Mouse (Mus musculus): ENCODE data around the gene Vps52. TPM values are rescaled to one million over a fixed set of nuclear protein-coding genes. Genes with fewer than 3 reads are reported as not detected.

Vps52 gene
- polyA plus RNA-seq, 1 experiment, result 58.0 TPM

- DNase-seq (ENCODE audit: low read depth in 1 of 2, low spot score in 2 of 2), result peak; percentile 79 to 87
Observed at GRCm38 (mm10) chr17:33920282-33921097, 35.1 kb upstream of the Vps52 start.

GRCm38 (mm10) chr17:33921361-33921760 lies 34.3 kb upstream of the Vps52 start:
- Histone ChIP-seq H3K27ac (ENCODE audit: insufficient read depth, low read length) (no peak overlapping the region), H3K36me3 (ENCODE audit: control insufficient read depth, insufficient read depth, low read length) (peaks cover 27% of the 10 kb centered on the region), H3K4me3 (ENCODE audit: extremely low read depth, insufficient read depth, insufficient read length) (no peak overlapping the region), H3K4me1 (ENCODE audit: control insufficient read depth, insufficient read depth, insufficient read length) (peaks cover 15% of the 10 kb centered on the region; the same call in 1 of the 2 replicates), H3K27me3 (ENCODE audit: control insufficient read depth, insufficient read depth, low read length) (no peaks in the 10 kb centered on the region)
- no peak for DNase-seq (ENCODE audit: low read depth in 1 of 2, low spot score in 2 of 2)
- TF ChIP-seq POLR2A (IDR thresholded peaks at IDR 0.05; ENCODE audit: low read depth, low read length), result no peak
- TF ChIP-seq CTCF (IDR thresholded peaks at IDR 0.05; ENCODE audit: extremely low read depth, insufficient read depth, insufficient read length, insufficient replicate concordance), result no peak
- 76% methylated on average over 7 of the region's 7 CpGs for WGBS

More at GRCm38 (mm10) chr17:33920282-33921097, 35.1 kb upstream of the Vps52 start:
- H3K27ac ChIP-seq (ENCODE audit: insufficient read depth, low read length), result peak overlapping the region; percentile 95
- 1% methylated on average over 36 of the region's 36 CpGs for WGBS
- H3K36me3 ChIP-seq (ENCODE audit: control insufficient read depth, insufficient read depth, low read length), result peaks cover 18% of the 10 kb centered on the region
- peaks cover 15% of the 10 kb centered on the region; the same call in 1 of the 2 replicates for H3K4me1 ChIP-seq (ENCODE audit: control insufficient read depth, insufficient read depth, insufficient read length)
- H3K27me3 ChIP-seq (ENCODE audit: control insufficient read depth, insufficient read depth, low read length), result no peaks in the 10 kb centered on the region
- peak overlapping the region; percentile 94 for H3K4me3 ChIP-seq (ENCODE audit: extremely low read depth, insufficient read depth, insufficient read length)
- TF ChIP-seq CTCF (IDR thresholded peaks at IDR 0.05; ENCODE audit: extremely low read depth, insufficient read depth, insufficient read length, insufficient replicate concordance) (peak; percentile 91), POLR2A (IDR thresholded peaks at IDR 0.05; ENCODE audit: low read depth, low read length) (no peak)

DNA sequence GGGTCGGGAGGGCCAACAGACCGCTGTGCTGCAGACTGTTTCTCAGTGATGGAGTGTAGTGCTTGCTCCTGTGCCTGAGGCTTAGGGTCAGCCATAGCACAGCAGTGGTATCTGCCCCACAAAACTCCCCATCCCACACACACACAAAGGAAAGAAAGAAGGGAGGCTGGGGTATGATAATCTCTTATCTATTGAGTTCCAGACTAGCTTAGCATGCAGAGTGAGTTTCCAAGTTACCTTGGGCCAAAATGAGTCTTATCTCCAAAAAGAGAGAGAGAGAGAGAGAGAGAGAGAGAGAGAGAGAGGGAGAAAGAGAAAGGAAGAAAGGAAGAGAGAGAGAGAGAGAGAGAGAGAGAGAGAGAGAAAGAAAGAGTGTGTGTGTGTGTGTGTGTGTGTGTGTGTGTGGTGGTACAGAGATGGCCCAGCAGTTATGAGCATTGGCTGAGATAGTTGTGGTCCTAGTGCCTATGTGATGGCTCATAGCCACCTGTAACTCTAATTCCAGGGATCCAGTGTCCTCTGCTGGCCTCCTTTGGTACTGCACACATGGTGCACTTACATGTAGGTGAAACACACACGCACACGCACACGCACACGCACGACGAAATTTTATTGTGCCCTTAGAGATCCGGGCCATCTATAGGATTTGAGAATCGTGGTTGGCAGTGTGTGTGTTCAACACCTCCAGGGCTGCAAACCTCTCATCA lies 30.9 kb upstream of the Vps52 start:
- peaks cover 32% of the 10 kb centered on the region for H3K36me3 ChIP-seq (ENCODE audit: control insufficient read depth, insufficient read depth, low read length)
- DNase-seq (ENCODE audit: low read depth in 1 of 2, low spot score in 2 of 2), result no peak

DNA sequence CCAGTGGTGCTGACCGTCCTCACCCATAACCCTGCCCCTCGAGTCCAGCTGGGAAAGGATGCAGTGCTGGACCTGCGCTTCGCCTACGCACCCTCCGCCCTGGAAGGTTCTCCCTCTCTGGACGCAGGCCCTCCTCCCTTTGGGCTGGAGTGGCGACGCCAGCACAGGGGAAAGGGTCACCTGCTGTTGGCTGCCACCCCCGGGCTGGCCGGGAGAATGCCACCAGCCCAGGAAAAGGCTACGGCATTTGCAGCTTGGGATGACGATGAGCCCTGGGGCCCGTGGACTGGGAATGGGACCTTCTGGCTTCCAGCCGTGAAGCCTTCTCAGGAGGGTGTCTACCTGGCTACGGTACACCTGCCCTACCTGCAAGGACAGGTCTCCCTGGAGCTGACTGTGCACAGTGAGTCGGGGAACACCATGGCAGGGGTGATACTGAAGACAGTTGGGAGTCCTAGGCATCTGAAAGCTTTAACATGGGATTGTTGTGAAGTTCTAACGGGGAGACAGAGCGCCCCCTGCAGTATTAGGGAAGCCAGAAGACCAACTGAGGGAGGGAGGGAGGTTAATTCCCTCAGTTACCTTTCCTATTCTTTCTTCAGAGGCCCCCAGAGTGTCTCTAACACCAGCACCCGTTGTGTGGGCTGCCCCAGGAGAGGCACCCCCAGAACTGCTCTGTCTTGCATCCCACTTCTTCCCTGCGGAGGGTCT lies 30.1 kb upstream of the Vps52 start:
- Histone ChIP-seq H3K36me3 (ENCODE audit: control insufficient read depth, insufficient read depth, low read length) (peaks cover 32% of the 10 kb centered on the region), H3K4me1 (ENCODE audit: control insufficient read depth, insufficient read depth, insufficient read length) (peaks cover 2% of the 10 kb centered on the region; the same call in 1 of the 2 replicates), H3K4me3 (ENCODE audit: extremely low read depth, insufficient read depth, insufficient read length) (no peak overlapping the region), H3K27ac (ENCODE audit: insufficient read depth, low read length) (no peak overlapping the region), H3K27me3 (ENCODE audit: control insufficient read depth, insufficient read depth, low read length) (no peaks in the 10 kb centered on the region)
- TF ChIP-seq CTCF (IDR thresholded peaks at IDR 0.05; ENCODE audit: extremely low read depth, insufficient read depth, insufficient read length, insufficient replicate concordance), result no peak
- no peak for TF ChIP-seq POLR2A (IDR thresholded peaks at IDR 0.05; ENCODE audit: low read depth, low read length)
- 94% methylated on average over 21 of the region's 21 CpGs for WGBS
- no peak for DNase-seq (ENCODE audit: low read depth in 1 of 2, low spot score in 2 of 2)

More for the DNA sequence above, 30.9 kb upstream of the Vps52 start:
- Histone ChIP-seq H3K4me1 (ENCODE audit: control insufficient read depth, insufficient read depth, insufficient read length) (peaks cover 2% of the 10 kb centered on the region; the same call in 1 of the 2 replicates), H3K27me3 (ENCODE audit: control insufficient read depth, insufficient read depth, low read length) (no peaks in the 10 kb centered on the region), H3K27ac (ENCODE audit: insufficient read depth, low read length) (no peak overlapping the region), H3K4me3 (ENCODE audit: extremely low read depth, insufficient read depth, insufficient read length) (no peak overlapping the region)
- TF ChIP-seq CTCF (IDR thresholded peaks at IDR 0.05; ENCODE audit: extremely low read depth, insufficient read depth, insufficient read length, insufficient replicate concordance) (no peak), POLR2A (IDR thresholded peaks at IDR 0.05; ENCODE audit: low read depth, low read length) (no peak)
- 89% methylated on average over 10 of the region's 10 CpGs for WGBS

DNA sequence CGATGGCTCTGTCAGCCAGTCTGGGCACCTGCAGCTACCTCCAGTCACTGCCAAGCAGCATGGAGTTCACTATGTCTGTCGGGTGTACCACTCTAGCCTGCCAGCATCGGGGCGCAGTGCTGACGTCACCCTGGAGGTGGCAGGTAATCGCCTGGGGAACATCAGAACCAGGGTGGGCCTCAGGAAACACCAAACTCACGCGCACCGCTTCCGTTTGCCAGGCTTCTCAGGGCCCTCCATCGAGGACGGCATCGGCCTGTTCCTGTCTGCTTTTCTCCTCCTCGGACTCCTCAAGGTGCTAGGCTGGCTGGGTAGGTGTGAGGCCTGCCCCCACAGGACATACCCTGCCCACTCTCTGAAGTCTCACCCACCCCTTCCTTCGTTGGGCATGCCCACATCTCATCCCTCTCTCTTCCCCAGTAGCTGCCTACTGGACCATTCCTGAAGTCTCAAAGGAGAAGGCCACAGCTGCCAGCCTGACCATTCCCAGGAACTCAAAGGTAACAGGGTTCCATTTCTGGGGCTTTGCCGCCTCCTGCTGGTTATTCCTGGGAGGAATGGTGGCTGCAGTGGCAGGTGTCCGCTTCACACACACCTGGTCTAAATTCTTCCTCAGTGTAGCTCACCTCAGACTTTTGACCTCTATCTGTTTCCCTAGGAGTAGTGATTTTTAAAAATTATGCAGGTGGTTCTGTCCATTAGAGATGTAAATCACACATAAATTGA lies 29.2 kb upstream of the Vps52 start:
- Histone ChIP-seq H3K27me3 (ENCODE audit: control insufficient read depth, insufficient read depth, low read length) (no peaks in the 10 kb centered on the region), H3K36me3 (ENCODE audit: control insufficient read depth, insufficient read depth, low read length) (peaks cover 30% of the 10 kb centered on the region), H3K27ac (ENCODE audit: insufficient read depth, low read length) (no peak overlapping the region), H3K4me1 (ENCODE audit: control insufficient read depth, insufficient read depth, insufficient read length) (peaks cover 4% of the 10 kb centered on the region; the same call in 1 of the 2 replicates), H3K4me3 (ENCODE audit: extremely low read depth, insufficient read depth, insufficient read length) (no peak overlapping the region)
- 89% methylated on average over 17 of the region's 17 CpGs for WGBS
- no peak for DNase-seq (ENCODE audit: low read depth in 1 of 2, low spot score in 2 of 2)
- no peak for TF ChIP-seq POLR2A (IDR thresholded peaks at IDR 0.05; ENCODE audit: low read depth, low read length)
- 0 out of 2 replicates have a peak, but pooled peaks have one; percentile 6 for TF ChIP-seq CTCF (IDR thresholded peaks at IDR 0.05; ENCODE audit: extremely low read depth, insufficient read depth, insufficient read length, insufficient replicate concordance)

Data from spleen, adult 2 months (tissue).